Mouse (Mus musculus): Measurements from ENCODE around the gene Agbl5.

Gene Agbl5

GRCm38 (mm10) chr5:30954556-30954955, 66.1 kb downstream of the Agbl5 start:
- DNase-seq = no peak

- DNase-seq = no peak
Measured at GRCm38 (mm10) chr5:30955751-30956150, 67.3 kb downstream of the Agbl5 start.
